Mouse (Mus musculus) spleen, embryonic (tissue): ENCODE results near the gene Dnah6.

Experiments
- CTCF ChIA-PET: fragments of 350-600 bp; sonication (Branson Sonifier 250); formaldehyde crosslinking; loops from one replicate; lab custom pipeline; 2022; lab: Charles Lee

Gene Dnah6

DNA sequence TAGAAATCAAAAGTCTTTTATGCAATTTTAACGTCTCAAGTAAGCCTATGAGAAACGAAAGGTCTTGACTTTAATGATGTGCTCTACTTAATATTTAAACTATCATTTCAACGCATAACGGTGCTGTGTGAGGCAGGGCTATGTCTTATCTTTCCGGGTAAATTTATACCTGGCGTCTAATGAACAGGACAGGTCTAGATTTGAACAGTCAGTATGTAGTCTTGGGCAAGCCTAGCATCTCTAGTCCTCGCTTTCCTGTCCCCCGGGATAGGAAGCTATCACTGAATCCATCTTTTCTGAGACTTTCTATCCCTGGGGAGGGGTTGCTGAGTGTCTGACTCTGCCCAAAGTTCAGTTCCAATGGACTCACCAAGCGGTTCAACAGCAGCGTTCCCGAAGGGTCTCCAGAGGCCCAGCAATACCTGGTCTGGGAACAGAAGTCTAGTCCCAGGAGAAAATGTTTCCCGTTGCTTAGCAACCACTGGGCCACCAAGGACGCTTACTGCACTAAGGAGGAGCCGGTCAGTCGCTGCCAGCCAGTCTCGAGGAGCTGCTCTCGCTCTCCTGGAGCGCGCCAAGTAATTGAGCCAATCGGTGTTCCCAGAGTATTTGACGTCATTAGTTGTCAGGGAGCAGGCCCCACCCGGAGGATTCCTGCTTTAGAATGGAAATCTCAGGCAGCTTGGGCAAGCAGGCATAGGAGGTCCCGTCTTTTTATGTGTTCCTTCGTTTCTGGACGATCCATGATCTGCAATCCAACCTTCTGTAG, at the start of gene Dnah6:
Gene Dnah6 (minus strand): TSS at position 463 of the 769 bp plus-strand sequence.
- CTCF ChIA-PET: no interaction called here

DNA sequence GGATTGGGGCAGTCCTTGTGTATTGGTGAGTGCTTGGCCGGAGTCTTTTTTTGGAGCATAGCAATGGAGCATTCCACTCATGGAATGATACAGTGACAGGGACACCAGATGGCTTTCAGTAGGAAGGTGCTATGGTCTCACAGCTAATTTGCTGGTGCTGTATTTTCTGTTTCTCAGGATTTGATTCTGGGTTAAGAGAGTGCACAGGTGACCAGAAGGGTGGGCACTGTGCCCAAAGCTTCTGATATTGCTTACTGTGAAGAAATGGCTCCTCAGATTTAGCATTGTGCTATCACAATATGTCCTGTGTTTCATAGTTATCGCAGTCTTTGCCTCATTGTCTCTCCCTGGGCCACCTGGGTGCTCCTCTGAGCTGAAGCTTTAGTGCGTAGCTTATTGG, 47.9 kb upstream of the Dnah6 start:
- CTCF ChIA-PET: no interaction called here

DNA sequence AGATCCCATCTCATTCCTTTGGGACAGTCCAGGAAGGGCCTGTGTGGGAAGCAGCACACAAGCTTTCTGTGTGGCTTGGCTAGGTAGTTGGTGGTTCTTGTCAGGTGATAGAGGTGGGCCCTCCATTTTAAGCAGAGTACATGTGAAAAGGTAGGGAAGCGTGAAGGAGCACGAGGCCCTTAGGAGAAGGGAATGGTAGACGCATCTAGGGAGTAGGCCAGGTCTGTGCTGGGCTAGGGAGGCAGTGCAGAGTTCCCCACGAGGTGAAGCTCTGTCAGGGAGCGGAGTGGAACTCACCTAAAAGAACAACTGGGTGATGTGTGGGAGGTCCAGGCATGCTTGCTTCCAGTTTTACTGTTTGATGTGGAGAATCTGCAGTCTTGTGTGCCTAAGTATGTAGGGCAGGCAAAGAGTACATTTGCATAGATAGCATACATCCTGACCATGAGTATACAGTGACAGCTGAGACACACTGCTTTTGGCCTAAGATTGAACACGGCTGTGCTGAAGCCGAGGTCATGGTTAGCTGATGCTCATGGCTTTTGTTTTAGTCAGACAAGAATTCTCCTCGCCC, 46.4 kb upstream of the Dnah6 start:
- CTCF ChIA-PET: no interaction called here

DNA sequence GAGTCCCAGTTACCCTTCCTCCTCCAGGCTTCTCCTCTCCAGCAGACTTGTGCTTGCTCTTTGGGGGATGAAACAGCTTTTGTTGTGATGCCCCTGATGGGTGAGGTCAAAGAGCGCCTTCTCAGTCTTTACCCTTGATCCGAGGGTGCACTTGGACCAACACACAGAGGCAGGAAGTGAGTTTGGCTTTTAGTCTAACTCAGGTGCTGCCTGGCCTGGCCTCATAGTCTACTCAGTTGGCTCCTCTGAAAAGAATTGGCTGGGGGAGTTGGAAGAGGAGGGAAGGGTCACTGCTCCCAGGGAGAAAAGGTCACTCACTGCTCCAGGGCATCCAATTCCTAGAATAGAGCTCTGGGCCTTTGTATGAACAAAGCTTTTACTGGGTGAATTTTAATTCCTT, 43.4 kb upstream of the Dnah6 start:
- CTCF ChIA-PET: interaction anchor here (0.7 kb wide), 1 partner anchor 17 kb away, joined by 3 read pairs; no protein-coding TSS in a partner anchor

DNA sequence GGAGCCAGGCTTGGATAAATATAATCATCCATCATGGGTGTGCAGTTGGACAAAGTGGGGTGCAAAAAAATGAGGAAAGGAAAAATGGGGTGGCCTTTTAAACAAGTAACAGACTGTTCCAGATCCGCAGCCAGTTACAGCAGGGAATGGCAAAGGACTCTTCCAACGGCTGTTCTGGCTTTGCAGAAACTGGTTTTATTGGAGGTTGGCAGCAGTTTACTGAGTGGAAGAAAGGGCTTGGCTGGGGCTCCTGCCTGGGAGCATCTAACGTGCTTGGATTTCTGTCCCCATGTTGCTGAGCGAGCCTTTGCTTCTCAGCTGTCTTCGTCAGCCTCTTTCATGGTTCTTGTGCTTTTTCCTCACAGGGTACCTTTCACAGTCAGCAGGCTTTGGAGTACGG, 38.7 kb upstream of the Dnah6 start:
- CTCF ChIA-PET: no interaction called here

DNA sequence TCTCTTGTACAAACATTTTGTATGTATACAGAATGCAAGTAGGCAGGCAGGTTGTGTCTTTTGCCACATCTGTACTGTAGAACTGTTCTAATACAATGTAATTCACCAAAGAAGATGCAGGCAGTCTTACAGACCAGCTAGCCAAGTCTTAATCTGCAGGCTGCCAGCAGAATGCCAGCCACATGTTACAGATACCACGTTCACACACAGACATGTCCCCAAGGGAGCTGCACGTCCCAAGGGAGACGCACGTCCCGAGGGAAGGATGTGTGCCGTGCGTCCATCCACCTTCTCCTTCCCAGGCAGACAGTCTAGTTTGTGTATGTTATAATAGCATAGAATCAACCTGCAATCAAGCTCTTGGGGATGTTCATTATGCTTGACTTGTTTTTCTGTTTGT, 35.6 kb upstream of the Dnah6 start:
- CTCF ChIA-PET: no interaction called here

DNA sequence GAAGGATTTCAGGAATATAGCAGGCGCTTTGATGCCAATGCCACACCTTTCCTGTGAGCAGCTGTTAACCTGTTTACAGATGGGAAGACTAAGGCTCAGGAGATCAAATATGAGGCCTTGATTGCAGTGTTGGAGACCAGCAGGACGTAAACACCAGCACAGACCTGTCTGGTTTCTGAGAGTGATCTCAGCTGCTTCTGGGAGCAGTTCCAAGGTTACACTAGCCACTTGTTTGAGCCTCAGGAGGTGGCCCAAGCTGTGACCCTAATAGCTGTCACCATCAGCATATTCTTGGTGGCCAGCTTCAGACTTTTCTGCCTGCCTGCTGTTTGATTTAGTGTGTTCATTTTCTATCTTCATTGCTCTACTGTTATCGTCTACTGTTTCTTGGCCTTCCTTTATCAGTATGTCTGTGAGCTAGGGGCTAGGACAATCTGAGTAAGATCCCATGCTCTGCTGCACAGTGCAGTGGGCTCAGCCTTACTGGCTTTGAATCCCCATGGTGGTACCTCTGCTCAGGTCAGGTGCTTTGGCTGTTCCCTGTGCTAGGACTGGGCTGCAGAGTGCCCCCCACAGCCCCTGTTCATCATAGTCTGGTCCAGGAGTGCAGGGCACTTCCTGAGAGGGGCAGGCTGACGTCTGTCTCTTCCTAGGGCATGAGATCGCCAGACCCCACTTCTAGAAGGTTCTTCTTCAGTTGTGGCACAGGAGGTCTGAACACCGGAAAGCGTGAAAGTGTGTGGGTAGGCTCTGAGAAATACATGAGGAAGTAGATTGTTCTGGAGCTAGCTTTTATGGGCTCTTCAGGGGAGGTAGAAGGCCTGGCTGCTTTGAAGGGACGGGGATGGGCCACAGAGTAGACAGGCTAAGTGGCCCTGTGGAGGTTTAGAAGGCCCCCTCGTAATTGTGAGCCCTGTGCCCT, 33.1 kb upstream of the Dnah6 start:
- CTCF ChIA-PET: interaction anchor here (1.0 kb wide), 1 partner anchor 16 kb away, joined by 3 read pairs; no protein-coding TSS in a partner anchor

DNA sequence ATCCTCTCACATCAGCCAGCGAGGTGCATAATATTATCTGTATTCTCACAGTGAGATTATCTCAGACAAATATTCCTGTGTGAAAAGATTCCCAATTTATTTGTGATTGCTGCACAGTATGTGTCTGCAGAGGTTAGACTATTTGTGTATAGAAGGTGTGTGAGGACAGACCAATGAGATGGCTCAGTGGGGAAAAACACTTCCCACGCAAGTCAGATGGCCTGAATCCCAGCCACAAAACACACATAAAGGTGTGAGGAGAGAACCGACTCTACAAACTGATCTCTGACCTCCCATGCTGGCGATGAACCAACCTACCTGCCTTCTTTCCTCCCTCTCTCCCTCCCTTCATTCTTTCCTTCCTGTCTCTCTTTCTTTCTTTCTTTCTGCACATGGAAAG, 32.1 kb upstream of the Dnah6 start:
- CTCF ChIA-PET: no interaction called here

DNA sequence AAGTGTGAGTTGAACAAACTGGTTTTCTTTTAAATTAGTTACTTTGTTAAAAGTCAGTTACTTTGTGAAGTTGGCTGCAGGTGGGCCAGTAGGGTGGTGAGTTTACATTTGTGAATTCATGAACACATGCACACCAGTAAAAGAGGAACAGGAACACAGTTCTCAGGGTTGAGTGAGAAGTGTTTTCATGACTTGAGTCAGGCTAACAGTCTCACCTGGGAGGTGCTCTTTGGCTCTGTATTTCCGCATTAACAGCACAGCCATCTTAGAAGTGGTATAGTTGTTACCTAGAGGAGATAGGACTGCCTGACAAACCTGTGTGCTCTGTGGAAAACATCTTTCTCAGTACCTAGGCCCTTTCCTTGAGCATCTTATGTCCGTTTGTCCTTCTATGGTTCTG, 31.6 kb upstream of the Dnah6 start:
- CTCF ChIA-PET: no interaction called here

DNA sequence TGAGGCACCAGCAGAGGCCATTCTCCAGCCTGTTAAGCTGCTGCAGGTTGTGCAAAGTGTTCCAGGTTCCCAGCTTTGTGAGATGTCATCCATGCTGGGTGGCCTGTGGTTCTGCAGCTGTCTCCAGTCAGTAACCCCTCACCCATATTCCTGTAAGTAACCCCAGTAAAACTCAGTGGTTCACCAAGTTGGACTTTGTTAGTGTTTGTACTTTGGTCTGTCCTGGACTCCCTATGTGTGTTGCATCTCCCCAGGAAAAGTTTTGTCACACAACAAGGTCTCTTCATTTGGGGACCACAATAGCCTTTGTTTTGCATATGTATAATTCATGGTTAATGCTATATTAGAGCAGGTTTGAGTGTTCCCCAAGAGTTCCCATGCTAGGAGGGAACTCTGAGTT, 30.9 kb upstream of the Dnah6 start:
- CTCF ChIA-PET: no interaction called here

DNA sequence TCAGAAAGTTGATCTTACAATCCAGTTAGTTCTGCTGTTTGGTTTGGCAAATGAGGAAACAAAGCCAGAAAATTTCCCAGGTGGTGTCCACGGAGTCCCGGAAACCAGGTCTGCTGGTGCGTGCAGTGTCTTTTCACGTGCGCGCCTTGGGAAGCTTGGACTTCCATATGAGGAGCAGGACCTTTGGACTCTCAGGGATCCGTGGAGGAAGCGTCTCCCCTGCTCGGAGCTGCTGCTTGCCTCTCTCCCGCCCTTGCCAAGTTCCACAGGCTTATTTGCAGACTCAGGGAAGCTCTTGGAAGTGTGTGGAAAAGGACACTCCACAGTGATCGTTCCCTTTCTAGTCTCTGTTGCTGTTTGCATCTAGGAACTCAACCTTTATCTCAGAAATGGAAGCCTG, 29.9 kb upstream of the Dnah6 start:
- CTCF ChIA-PET: interaction anchor here (0.7 kb wide), 1 partner anchor 208 kb away, joined by 3 read pairs; no protein-coding TSS in a partner anchor

DNA sequence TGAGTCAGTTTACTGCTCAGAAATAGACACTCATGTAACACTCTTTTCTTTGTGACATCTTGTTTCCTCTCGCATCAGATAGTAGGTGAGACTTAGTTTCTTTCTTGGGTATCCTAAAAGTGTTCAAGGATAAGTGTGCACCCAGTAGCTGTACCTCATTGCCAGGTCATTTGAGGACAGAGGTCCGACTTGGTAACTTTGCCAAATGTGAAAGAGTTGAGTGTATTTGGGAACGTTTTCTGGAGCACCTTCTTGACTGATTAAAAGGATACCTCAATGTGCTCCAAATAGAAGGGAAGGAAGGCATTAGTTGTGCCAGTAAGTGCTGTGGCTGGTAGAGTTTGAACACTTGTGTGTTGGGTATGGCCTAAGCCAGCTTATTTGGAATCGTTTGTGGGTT, 28.4 kb upstream of the Dnah6 start:
- CTCF ChIA-PET: no interaction called here

DNA sequence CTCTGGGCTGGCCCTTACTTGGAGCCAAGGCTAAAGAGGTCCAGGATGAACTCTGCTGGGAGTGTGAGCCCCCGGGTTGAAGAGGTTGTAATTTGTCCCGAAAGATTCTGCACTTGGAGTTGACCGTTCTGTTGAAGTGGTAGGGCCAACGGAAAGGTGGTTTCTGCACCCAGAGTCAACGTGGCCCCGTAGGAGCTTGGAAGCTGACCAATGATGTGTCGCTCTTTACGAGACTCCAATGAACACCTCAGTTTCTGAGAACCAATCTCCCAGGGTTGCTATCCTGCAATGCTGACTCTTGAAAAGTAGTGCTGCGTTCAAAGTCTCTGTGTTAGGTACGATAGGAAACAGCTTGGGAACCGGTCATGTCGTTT, 27.6 kb upstream of the Dnah6 start:
- CTCF ChIA-PET: interaction anchor here (0.7 kb wide), 1 partner anchor 1284 kb away, joined by 10 read pairs; no protein-coding TSS in a partner anchor

DNA sequence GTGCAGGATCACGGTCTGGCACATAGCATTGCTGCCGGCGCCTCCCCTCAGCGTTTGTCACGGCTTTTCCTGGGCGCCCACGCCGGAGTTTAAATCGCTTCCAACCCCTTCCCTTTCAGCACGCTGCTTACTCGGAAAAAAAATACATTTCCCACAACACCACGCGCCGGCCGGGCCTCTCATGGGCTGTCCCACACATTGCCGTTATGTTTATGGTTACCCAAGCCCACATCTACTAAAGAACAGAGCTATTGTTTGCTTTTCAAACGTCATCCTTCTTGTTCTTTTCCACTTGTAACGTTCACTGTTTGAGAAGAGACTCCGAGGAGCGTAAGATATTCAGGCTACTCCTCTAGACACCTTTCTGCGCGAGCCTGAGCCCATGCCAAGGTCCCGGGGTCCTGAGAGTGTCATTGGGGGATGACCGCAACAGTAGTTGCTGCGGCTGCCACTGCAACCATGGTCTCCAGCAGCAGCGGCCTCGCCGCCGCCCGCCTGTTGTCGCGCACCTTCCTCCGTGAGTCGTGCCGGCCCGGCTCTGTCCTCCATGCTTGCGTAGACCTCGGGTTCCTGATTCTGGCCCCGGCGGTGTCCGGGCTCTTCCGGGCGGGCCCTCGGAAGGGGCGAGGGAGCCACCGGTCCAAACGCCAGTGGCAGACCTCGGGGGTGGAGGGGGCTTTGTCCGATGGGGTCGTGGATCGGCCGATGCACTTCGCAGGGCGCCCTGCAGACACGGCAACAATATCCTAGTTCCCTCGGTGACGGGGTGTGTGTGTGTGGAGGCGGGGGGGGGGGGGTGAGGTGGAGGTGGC, 27.0 kb upstream of the Dnah6 start, which contains the start of gene Suclg1:
Gene Suclg1 (plus strand): TSS at position 146 of the 812 bp plus-strand sequence.
- CTCF ChIA-PET: interaction anchor here (0.7 to 1.0 kb wide), 2 partner anchors 10 to 1284 kb away, joined by 3 to 10 read pairs; no protein-coding TSS in a partner anchor

DNA sequence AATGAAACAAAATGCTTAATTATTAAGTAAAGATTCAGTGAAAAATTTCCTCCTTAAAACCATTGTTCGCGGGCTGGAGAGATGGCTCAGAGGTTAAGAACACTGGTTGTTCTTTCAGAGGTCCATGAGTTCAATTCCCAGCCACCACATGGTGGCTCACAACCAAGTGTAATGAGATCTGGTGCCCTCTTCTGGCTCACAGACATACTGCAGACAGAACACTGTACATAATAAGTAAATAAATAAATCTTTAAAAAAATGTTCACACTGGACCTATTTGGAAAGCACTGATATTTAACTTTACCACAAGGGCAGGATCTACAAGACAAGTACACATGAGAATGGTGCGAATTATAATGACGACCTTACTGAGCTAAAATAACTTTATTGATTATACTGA, 26.0 kb upstream of the Dnah6 start:
- CTCF ChIA-PET: interaction anchor here (1.0 kb wide), 1 partner anchor 9 kb away, joined by 3 read pairs; no protein-coding TSS in a partner anchor

DNA sequence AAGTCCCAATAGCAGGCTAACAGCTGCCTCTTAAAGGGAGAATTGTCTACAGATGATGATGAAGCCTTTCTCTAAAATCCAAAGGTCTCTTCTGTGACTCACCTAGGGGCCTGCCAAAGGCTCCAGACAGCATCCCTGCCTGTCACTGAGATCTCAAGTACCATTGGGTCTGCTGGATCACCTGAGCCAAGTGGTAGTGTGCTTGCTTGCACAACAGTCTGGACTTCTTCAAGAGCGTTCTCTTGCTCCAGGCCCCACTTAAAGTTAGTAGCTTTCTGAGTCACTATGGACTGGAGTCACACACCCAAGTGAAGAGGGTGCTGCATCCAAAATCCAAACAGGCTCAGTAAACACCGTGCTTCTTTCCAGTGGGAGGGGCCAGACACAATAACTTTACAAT, 25.4 kb upstream of the Dnah6 start:
- CTCF ChIA-PET: no interaction called here

DNA sequence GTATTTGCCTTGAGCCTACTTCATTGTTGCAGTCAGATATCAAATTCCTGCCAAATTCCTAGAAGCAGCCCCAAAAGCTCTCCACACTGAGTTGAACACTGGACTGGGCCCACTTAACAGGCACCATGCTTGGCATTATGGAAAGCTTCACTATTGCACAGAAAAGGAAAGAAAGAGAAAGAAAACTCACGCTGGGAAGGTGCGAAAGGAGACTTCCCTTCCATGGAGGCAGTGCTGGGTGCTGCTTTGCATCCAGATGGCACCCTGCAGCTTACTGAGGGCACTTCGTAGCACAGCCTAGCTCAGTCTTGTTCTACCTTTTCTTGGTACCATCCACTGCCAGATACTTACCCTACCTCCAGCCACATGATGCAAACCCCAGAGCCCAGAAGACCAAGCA, 14.2 kb upstream of the Dnah6 start:
- CTCF ChIA-PET: no interaction called here

DNA sequence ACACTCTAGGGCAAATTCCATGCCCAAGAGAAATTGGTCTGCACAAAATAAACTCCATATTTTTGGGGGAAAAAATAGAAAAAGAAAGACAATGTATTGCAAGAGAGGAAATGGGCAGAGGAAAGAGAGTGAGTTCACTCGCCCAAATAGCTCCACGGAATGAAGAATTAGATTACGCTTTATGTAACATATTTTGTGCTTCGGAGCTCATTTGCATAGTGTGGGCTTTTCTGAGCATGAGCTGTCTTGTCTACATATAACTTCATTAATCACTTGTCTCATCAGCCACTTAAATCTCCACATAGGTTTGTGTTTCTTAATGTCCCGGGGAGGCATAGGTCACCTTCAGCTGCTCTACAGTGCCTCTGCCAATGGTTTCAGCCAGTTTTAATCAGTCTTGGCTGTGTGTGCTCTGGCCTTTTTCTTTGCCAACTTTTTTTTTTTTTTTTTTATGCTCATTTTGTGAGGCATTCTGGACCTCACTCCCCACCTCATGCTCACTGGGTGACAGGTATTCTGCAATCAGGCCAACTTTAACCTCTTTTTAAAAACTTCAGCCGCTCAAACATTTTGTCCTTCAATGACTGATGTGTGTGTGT, 12.9 kb upstream of the Dnah6 start:
- CTCF ChIA-PET: no interaction called here

DNA sequence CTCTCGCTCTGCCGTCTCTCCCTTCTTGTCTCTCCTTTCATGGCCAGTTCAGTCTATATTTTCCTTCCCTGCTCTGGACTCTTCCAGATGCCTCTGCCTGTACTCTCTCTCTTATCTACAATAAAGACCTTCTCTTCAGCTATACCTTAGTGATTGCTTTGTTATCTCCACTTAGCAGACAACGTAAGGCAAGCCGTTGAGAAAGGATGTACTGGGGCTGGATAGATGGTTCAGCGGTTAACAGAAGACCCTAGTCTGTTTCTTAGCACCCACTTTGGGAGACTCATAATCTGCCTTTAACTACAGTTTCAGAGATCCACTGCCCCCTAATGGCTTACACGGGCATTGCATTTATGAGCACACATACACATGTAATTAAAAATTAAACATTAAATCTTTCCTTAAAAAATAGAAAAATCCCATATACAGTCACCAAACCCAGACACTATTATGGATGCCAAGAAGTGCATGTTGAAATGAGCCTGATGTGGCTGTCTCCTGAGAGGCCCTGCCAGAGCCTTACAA, 11.8 kb upstream of the Dnah6 start:
- CTCF ChIA-PET: no interaction called here

DNA sequence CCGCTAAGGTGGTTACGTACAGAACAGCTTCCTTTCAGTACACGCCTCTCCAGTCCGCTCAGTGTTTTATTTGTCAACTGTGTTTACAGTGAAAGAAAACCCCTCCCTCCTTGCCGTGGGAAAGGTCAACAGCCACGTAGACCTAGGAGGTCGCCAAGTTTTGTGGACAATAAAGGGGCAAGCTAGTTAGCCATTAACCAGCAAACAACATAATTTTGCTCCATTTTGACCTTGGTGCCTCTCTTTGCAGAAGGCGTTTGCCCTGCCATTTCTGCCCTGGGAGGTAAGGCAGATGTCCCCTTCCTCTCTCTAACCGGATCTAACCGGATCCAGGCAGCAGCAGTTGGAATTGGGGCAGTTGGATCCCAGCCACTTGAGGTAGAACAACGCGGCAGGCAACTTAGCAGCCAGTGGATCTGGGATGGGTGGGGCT, 10.7 kb upstream of the Dnah6 start:
- CTCF ChIA-PET: no interaction called here
